Mouse (Mus musculus): ENCODE measurements around the gene Klhl2. TPM values are rescaled to one million over a fixed set of nuclear protein-coding genes. Genes with fewer than 3 reads are reported as not detected.

Klhl2 gene
- polyA plus RNA-seq, 1 experiment, result 12.0 TPM

DNA sequence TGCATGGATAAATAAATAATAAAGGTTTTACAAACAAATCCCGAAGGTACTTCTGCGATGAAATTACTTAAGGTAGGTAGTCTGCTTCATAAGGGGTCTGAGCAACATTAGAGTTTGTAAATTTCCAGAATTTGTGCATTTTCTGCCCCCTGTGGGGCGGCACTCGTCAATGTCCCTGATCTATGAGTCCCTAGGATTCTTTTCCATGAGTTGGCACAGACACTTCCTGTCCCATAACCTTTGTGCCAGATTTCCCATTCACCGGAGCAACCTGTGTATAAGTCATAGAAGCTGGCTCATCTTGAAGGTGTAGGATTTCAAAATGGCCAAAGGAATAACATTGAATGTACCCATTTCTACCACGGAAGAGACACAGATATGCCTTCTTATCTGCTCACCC is 159.5 kb downstream of the Klhl2 start:
- Histone ChIP-seq H3K4me3 (ENCODE audit: insufficient read depth, low read length) (no peak overlapping the region), H3K4me1 (ENCODE audit: control insufficient read depth, insufficient read depth, low read length) (peaks cover 10% of the 10 kb centered on the region), H3K27ac (ENCODE audit: insufficient read depth, low read depth, low read length) (no peak overlapping the region)
- TF ChIP-seq CTCF (IDR thresholded peaks at IDR 0.05; ENCODE audit: low read depth, low read length) (no peak), POLR2A (IDR thresholded peaks at IDR 0.05; ENCODE audit: borderline replicate concordance, low read depth, low read length) (no peak)

Other genes starting within 250 kb of the Klhl2 start
- 1.4 and 1.8 TPM in 2 replicates for gene Cpe, start 157.0 kb downstream of the Klhl2 start, polyA plus RNA-seq (2012; ENCODE audit: insufficient read depth, insufficient read length, missing spikeins)
- 65.3 and 67.0 TPM in 2 replicates for gene Msmo1, start 116.2 kb downstream of the Klhl2 start, polyA plus RNA-seq (2012; ENCODE audit: insufficient read depth, insufficient read length, missing spikeins)
- gene Tmem192, start 97.2 kb upstream of the Klhl2 start, polyA plus RNA-seq (2012; ENCODE audit: insufficient read depth, insufficient read length, missing spikeins), result 54.1 and 59.9 TPM in 2 replicates
- not detected in 2 replicates for gene Trim75, start 137.8 kb upstream of the Klhl2 start, polyA plus RNA-seq (2012; ENCODE audit: insufficient read depth, insufficient read length, missing spikeins)
- not detected in 2 replicates for gene Trim61, start 168.5 kb upstream of the Klhl2 start, polyA plus RNA-seq (2012; ENCODE audit: insufficient read depth, insufficient read length, missing spikeins)
- not detected in 2 replicates for gene Trim60, start 168.6 kb upstream of the Klhl2 start, polyA plus RNA-seq (2012; ENCODE audit: insufficient read depth, insufficient read length, missing spikeins)
- not detected in 2 replicates for gene Apela, start 187.3 kb upstream of the Klhl2 start, polyA plus RNA-seq (2012; ENCODE audit: insufficient read depth, insufficient read length, missing spikeins)
- not detected in 2 replicates for gene Gm10663, start 225.0 kb upstream of the Klhl2 start, polyA plus RNA-seq (2012; ENCODE audit: insufficient read depth, insufficient read length, missing spikeins)

All from bone marrow macrophage, adult 2 months (primary cell).